Mouse (Mus musculus) lung, adult 2 months (tissue): ENCODE measurements around the gene Tnp2.

Experiments used
- CTCF ChIP-seq: fragments of 200-500 bp; IDR thresholded peaks from 2 replicates; pipeline ENCODE4 v1.5.1; 2011; ENCODE audit warnings: mild to moderate bottlenecking, low read length, control low read depth; ENCODE audit not compliant: insufficient read depth
- POLR2A ChIP-seq: fragments of 200-500 bp; IDR thresholded peaks from 2 replicates; pipeline ENCODE4 v1.6.1; 2011; ENCODE audit warnings: low read depth, mild to moderate bottlenecking, control low read depth, low read length, borderline replicate concordance; ENCODE audit errors: extremely low read depth

DNA sequence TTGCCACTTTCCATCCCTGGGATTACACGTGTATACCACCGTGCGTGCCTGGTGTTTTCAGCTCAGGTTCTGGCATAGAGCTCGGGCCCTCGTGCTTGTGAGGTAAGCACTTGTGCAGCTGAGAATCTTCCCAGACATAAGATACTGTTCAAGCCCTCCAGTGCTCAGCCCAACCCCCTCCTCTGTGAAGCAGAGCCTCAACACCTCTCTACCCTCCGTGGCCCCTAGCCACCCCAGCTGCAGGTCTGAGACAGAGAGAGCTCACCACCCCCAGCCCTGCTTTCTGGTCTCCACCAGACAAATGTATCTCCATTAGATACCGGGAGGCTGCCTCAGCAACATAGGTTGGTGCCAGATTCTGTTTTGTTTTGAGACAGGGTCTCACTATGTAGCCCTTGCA is 39.2 kb downstream of the Tnp2 start:
- TF ChIP-seq POLR2A (no peak), CTCF (no peak)
